Mouse (Mus musculus) heart, embryonic 16.5 days (tissue): ENCODE results near the gene Gnai2. TPM values are rescaled to one million over a fixed set of nuclear protein-coding genes. Genes with fewer than 3 reads are reported as not detected.

Experiments
- ATAC-seq: fragments of 200-750 bp; cut with Nextera tagmentation; replicated peaks from 2 replicates; pipeline ENCODE4 v1.8.0; 2017; ENCODE audit warnings: moderate number of reproducible peaks; ENCODE audit not compliant: insufficient read depth, low FRiP score; ENCODE audit errors: extremely low read depth
- H3K27ac ChIP-seq: fragments of 300-500 bp; sonication (generic); 2 replicates; pipeline ENCODE4 v1.5.1; 2014; ENCODE audit warnings: mild to moderate bottlenecking, low read length, control low read depth, moderate library complexity
- H3K27me3 ChIP-seq: fragments of 300-500 bp; sonication (generic); 2 replicates; pipeline ENCODE4 v1.6.1; 2014; ENCODE audit warnings: low read length, mixed read lengths; ENCODE audit not compliant: control insufficient read depth, insufficient read depth
- H3K36me3 ChIP-seq: fragments of 300-500 bp; sonication (generic); 2 replicates; pipeline ENCODE4 v1.6.1; 2014; ENCODE audit not compliant: control insufficient read depth, insufficient read depth
- H3K4me1 ChIP-seq: fragments of 300-500 bp; sonication (generic); 2 replicates; pipeline ENCODE4 v1.6.1; 2014; ENCODE audit warnings: low read length, mixed read lengths; ENCODE audit not compliant: control insufficient read depth, insufficient read depth
- H3K4me2 ChIP-seq: fragments of 300-500 bp; sonication (generic); 2 replicates; pipeline ENCODE4 v1.6.1; 2014; ENCODE audit warnings: low read depth, mild to moderate bottlenecking, control low read depth, low read length
- H3K4me3 ChIP-seq: fragments of 300-500 bp; sonication (generic); 2 replicates; pipeline ENCODE4 v1.5.1; 2014; ENCODE audit warnings: mild to moderate bottlenecking, control low read depth, low read length
- H3K9ac ChIP-seq: fragments of 300-500 bp; sonication (generic); 2 replicates; pipeline ENCODE4 v1.6.1; 2014; ENCODE audit warnings: low read length, control low read depth
- H3K9me3 ChIP-seq: fragments of 300-500 bp; sonication (generic); replicated peaks from 2 replicates; pipeline ENCODE4 v1.6.1; 2016; ENCODE audit warnings: low read length; ENCODE audit not compliant: control insufficient read depth
- WGBS: fragments of 180-500 bp; shearing (Covaris S2); extraction: QIAGEN DNeasy Blood & Tissue Kit; methylation state at CpG from one replicate; pipeline ENCODE4 v1.1.7; 2014; 5-methylcytosine and 5-hydroxymethylcytosine counted together
- polyA plus RNA-seq: library from polyadenylated mRNA; unstranded; fragments of >200 nt; fragmentation: Nextera tagmentation; extraction: Ambion mirVana; gene quantifications from 2 replicates; pipeline ENCODE4 v1.2.1, GENCODE M21; 2015

Gnai2 gene
- polyA plus RNA-seq, 1 experiment from 2014 or later: 458 TPM

- 89% methylated on average over 14 of the region's 14 CpGs for WGBS
- Histone ChIP-seq H3K9me3 (no peaks in the 10 kb centered on the region), H3K4me1 (peaks cover 18% of the 10 kb centered on the region), H3K27me3 (no peaks in the 10 kb centered on the region), H3K9ac (no peak overlapping the region), H3K27ac (no peak overlapping the region), H3K4me2 (no peak overlapping the region), H3K4me3 (no peak overlapping the region), H3K36me3 (peaks cover 3% of the 10 kb centered on the region; the same call in 1 of the 2 replicates)
- ATAC-seq: no peak
Measured at GRCm38 (mm10) chr9:107583174-107583573, 52.0 kb downstream of the Gnai2 start.

- Histone ChIP-seq H3K9me3 (no peaks in the 10 kb centered on the region), H3K27ac (no peak overlapping the region), H3K27me3 (no peaks in the 10 kb centered on the region), H3K9ac (no peak overlapping the region), H3K4me1 (peaks cover 17% of the 10 kb centered on the region), H3K4me2 (no peak overlapping the region), H3K36me3 (peaks cover 3% of the 10 kb centered on the region; the same call in 1 of the 2 replicates), H3K4me3 (no peak overlapping the region)
- 92% methylated on average over 7 of the region's 7 CpGs for WGBS
- no peak for ATAC-seq
Measured at GRCm38 (mm10) chr9:107582509-107583062, 52.6 kb downstream of the Gnai2 start.

- Histone ChIP-seq H3K4me3 (peak overlapping the region; percentile 68), H3K4me2 (peak overlapping the region; percentile 82), H3K9ac (peak overlapping the region; percentile 84), H3K27ac (no peak overlapping the region), H3K27me3 (no peaks in the 10 kb centered on the region), H3K4me1 (peaks cover 23% of the 10 kb centered on the region), H3K9me3 (no peaks in the 10 kb centered on the region), H3K36me3 (peaks cover 3% of the 10 kb centered on the region; the same call in 1 of the 2 replicates)
- WGBS: 67% methylated on average over 4 of the region's 4 CpGs
- no peak for ATAC-seq
Measured at GRCm38 (mm10) chr9:107581584-107581983, 53.6 kb downstream of the Gnai2 start.

- Histone ChIP-seq H3K4me3 (peak within 1 kb of the TSS; percentile 68), H3K4me2 (peak within 1 kb of the TSS; percentile 82), H3K9ac (peak within 1 kb of the TSS; percentile 84), H3K9me3 (no peaks in the 10 kb centered on the region), H3K27me3 (no peaks in the 10 kb centered on the region), H3K27ac (peak within 1 kb of the TSS; percentile 88), H3K4me1 (peaks cover 31% of the 10 kb centered on the region), H3K36me3 (peaks cover 3% of the 10 kb centered on the region; the same call in 1 of the 2 replicates)
- under 1% methylated on average over 32 of the region's 32 CpGs for whole genome bisulfite sequencing
- peak; percentile 77 for ATAC-seq
Measured at GRCm38 (mm10) chr9:107580501-107581317, 54.5 kb downstream of the Gnai2 start, which contains the start of gene Hyal3. Gene Hyal3 (plus strand): TSS chr9:107580818.

GRCm38 (mm10) chr9:107579023-107579900 lies 55.9 kb downstream of the Gnai2 start:
- ATAC-seq: no peak
- Histone ChIP-seq H3K9ac (no peak overlapping the region), H3K4me2 (no peak overlapping the region), H3K4me3 (no peak overlapping the region), H3K27ac (no peak overlapping the region), H3K36me3 (peaks cover 7% of the 10 kb centered on the region), H3K4me1 (peaks cover 31% of the 10 kb centered on the region), H3K27me3 (no peaks in the 10 kb centered on the region), H3K9me3 (no peaks in the 10 kb centered on the region)
- 92% methylated on average over 14 of the region's 14 CpGs for WGBS

- H3K9ac ChIP-seq: no peak within 1 kb of the TSS
- no peak within 1 kb of the TSS for H3K4me3 ChIP-seq
- H3K9me3 ChIP-seq: no peaks in the 10 kb centered on the region
- peaks cover 31% of the 10 kb centered on the region for H3K4me1 ChIP-seq
- 73% methylated on average over 3 of the region's 3 CpGs for WGBS
- peaks cover 7% of the 10 kb centered on the region for H3K36me3 ChIP-seq
- peak within 1 kb of the TSS; percentile 5; the same call in 1 of the 2 replicates for H3K4me2 ChIP-seq
- no peak within 1 kb of the TSS for H3K27ac ChIP-seq
- ATAC-seq: no peak
- H3K27me3 ChIP-seq: no peaks in the 10 kb centered on the region
Measured at GRCm38 (mm10) chr9:107578587-107578986, 56.6 kb downstream of the Gnai2 start, which contains the start of gene Naa80. Gene Naa80 (plus strand): TSS chr9:107578887.

GRCm38 (mm10) chr9:107577871-107578270 lies 57.3 kb downstream of the Gnai2 start:
- Histone ChIP-seq H3K36me3 (peaks cover 4% of the 10 kb centered on the region), H3K9ac (no peak overlapping the region), H3K9me3 (no peaks in the 10 kb centered on the region), H3K27me3 (no peaks in the 10 kb centered on the region), H3K4me3 (no peak overlapping the region), H3K4me1 (peaks cover 31% of the 10 kb centered on the region), H3K4me2 (peak overlapping the region; percentile 5; the same call in 1 of the 2 replicates), H3K27ac (no peak overlapping the region)
- 91% methylated on average over 10 of the region's 10 CpGs for WGBS
- no peak for ATAC-seq

- Histone ChIP-seq H3K4me2 (peak within 1 kb of the TSS; percentile 60), H3K9ac (peak within 1 kb of the TSS; percentile 63), H3K27me3 (no peaks in the 10 kb centered on the region), H3K36me3 (peaks cover 16% of the 10 kb centered on the region), H3K4me1 (peaks cover 31% of the 10 kb centered on the region), H3K9me3 (no peaks in the 10 kb centered on the region), H3K27ac (peak within 1 kb of the TSS; percentile 70), H3K4me3 (peak within 1 kb of the TSS; percentile 34)
- 24% methylated on average over 16 of the region's 16 CpGs for WGBS
- ATAC-seq: peak; percentile 72
Measured at GRCm38 (mm10) chr9:107576357-107577107, 58.6 kb downstream of the Gnai2 start, which contains the start of gene Hyal1. Gene Hyal1 (plus strand): TSS chr9:107576927.
